ENCODE assay signal across 8 mouse cellular contexts in genomic region chr13:83738528-83738981, GRCm38 (mm10).
A peak's percentile ranks its signal among the peaks of the same experiment; 100 is the strongest.
DNase-seq lines count a peak whose midpoint lies in the region; ATAC-seq lines count a peak whose summit lies in the region.

No protein-coding gene starts in this region.

- no peaks in the 10 kb centered on the region for H3K36me3 ChIP-seq in kidney, embryonic 15.5 days
- H3K36me3 ChIP-seq in hindbrain, embryonic 10.5 days, result peaks cover 45% of the 10 kb centered on the region
- H3K36me3 ChIP-seq in midbrain, embryonic 10.5 days, result peaks cover 53% of the 10 kb centered on the region

- DNase-seq in kidney, postnatal 14 days, result no peak
- peak; percentile 65 for DNase-seq in cerebellum, adult 8-10 months
- DNase-seq in hindbrain, embryonic 10.5 days (ENCODE audit: low spot score), result peak; percentile 40
- DNase-seq in midbrain, embryonic 10.5 days (ENCODE audit: low spot score), result peak; percentile 52
- DNase-seq in right cerebral cortex, adult 2 months (ENCODE audit: low spot score in 2 of 2), result no peak
- no peak for DNase-seq in kidney, postnatal 10 days

- H3K27ac ChIP-seq in kidney, embryonic 15.5 days, result no peak overlapping the region
- H3K27ac ChIP-seq in hindbrain, embryonic 10.5 days, result peak overlapping the region; percentile 92
- peak overlapping the region; percentile 88 for H3K27ac ChIP-seq in midbrain, embryonic 10.5 days (replicated peaks)

- no peak for ATAC-seq in kidney, embryonic 15.5 days (replicated peaks; ENCODE audit: low FRiP score)
- no peak for ATAC-seq in frontal cortex, adult (ENCODE audit: low TSS enrichment)

- H3K9me3 ChIP-seq in kidney, embryonic 15.5 days (replicated peaks), result no peaks in the 10 kb centered on the region
- H3K9me3 ChIP-seq in hindbrain, embryonic 10.5 days, result no peaks in the 10 kb centered on the region
- no peaks in the 10 kb centered on the region for H3K9me3 ChIP-seq in midbrain, embryonic 10.5 days (replicated peaks)

- peak overlapping the region; percentile 23 for H3K4me3 ChIP-seq in kidney, embryonic 15.5 days (replicated peaks)
- H3K4me3 ChIP-seq in hindbrain, embryonic 10.5 days, result peak overlapping the region; percentile 85
- peak overlapping the region; percentile 85 for H3K4me3 ChIP-seq in midbrain, embryonic 10.5 days

- H3K4me1 ChIP-seq in kidney, embryonic 15.5 days, result peaks cover 19% of the 10 kb centered on the region
- peaks cover 23% of the 10 kb centered on the region for H3K4me1 ChIP-seq in hindbrain, embryonic 10.5 days (replicated peaks)
- peaks cover 76% of the 10 kb centered on the region for H3K4me1 ChIP-seq in midbrain, embryonic 10.5 days

- H3K27me3 ChIP-seq in kidney, embryonic 15.5 days, result peaks cover 81% of the 10 kb centered on the region
- H3K27me3 ChIP-seq in hindbrain, embryonic 10.5 days (ENCODE audit: insufficient read depth, poor library complexity, severe bottlenecking), result peaks cover 43% of the 10 kb centered on the region
- H3K27me3 ChIP-seq in midbrain, embryonic 10.5 days (ENCODE audit: low read depth, poor library complexity, severe bottlenecking), result peaks cover 64% of the 10 kb centered on the region

- H3K4me2 ChIP-seq in kidney, embryonic 15.5 days, result peak overlapping the region; percentile 49

- H3K9ac ChIP-seq in kidney, embryonic 15.5 days, result no peak overlapping the region

- 5% methylated on average over 12 of the region's 12 CpGs for WGBS in kidney, embryonic 15.5 days
- 4% methylated on average over 12 of the region's 12 CpGs for WGBS in hindbrain, embryonic 10.5 days
- 2% methylated on average over 12 of the region's 12 CpGs for WGBS in midbrain, embryonic 10.5 days

Comparison
In these comparisons a context has a peak if more than half of its experiments do, and no peak if none do; other contexts are left out.
1. H3K4me3 ChIP-seq: peak in every context shown above with its lines; median percentile 85 in hindbrain, embryonic 10.5 days; 85 in midbrain, embryonic 10.5 days; 23 in kidney, embryonic 15.5 days.
2. DNase-seq: peak in cerebellum, adult 8-10 months (single experiment), hindbrain, embryonic 10.5 days (single experiment) and midbrain, embryonic 10.5 days (single experiment); none in kidney, postnatal 14 days (single experiment), right cerebral cortex, adult 2 months (0 of 2) and kidney, postnatal 10 days (single experiment).